ENCODE assay signal across 1 mouse cellular context in genomic region chr2:5804440-5805045, GRCm38 (mm10).
TF ChIP-seq lines count a peak whose summit lies in the region.

No protein-coding gene starts in this region.

TF ChIP-seq in CH12.LX, 34 proteins besides CTCF, POLR2A, EP300 and RAD21 (continued from another document):
- TF ChIP-seq NRF1 (IDR thresholded peaks at IDR 0.05; ENCODE audit: low read depth, low read length): no peak
- no peak for TF ChIP-seq ZKSCAN1 (IDR thresholded peaks at IDR 0.05; ENCODE audit: borderline replicate concordance, low read depth, low read length)
- TF ChIP-seq RCOR1 (conservative IDR thresholded peaks at IDR 0.05; ENCODE audit: low read depth, low read length): peak; percentile 91
- peak; percentile 66; the same call in 1 of the 2 replicates for TF ChIP-seq TCF12 (IDR thresholded peaks at IDR 0.05; ENCODE audit: low read depth, low read length)
- no peak for TF ChIP-seq ZC3H11A (IDR thresholded peaks at IDR 0.05; ENCODE audit: low read depth, low read length)
- no peak for TF ChIP-seq NELFE (IDR thresholded peaks at IDR 0.05; ENCODE audit: low read depth, low read length)
- TF ChIP-seq JUND (conservative IDR thresholded peaks at IDR 0.05; ENCODE audit: low read depth, low read length): peak; percentile 46; the same call in 1 of the 2 replicates
- peak; percentile 71; the same call in 1 of the 2 replicates for TF ChIP-seq SIN3A (IDR thresholded peaks at IDR 0.05; ENCODE audit: low read length)
- peak; percentile 81; the same call in 1 of the 2 replicates for TF ChIP-seq MEF2A (IDR thresholded peaks at IDR 0.05; ENCODE audit: borderline replicate concordance, low read depth, low read length)
- TF ChIP-seq IRF4 (IDR thresholded peaks at IDR 0.05; ENCODE audit: low read depth, low read length): peak; percentile 99
- 0 out of 2 replicates have a peak, but pooled peaks have one; percentile 43 for TF ChIP-seq UBTF (IDR thresholded peaks at IDR 0.05; ENCODE audit: low read depth, low read length)
- no peak for TF ChIP-seq PAX5 (IDR thresholded peaks at IDR 0.05; ENCODE audit: low read length)
- no peak for TF ChIP-seq GABPA (IDR thresholded peaks at IDR 0.05; ENCODE audit: insufficient replicate concordance, low read depth, low read length)
- TF ChIP-seq MAFK (IDR thresholded peaks at IDR 0.05; ENCODE audit: insufficient replicate concordance, low read length): no peak
- TF ChIP-seq USF2 (conservative IDR thresholded peaks at IDR 0.05; ENCODE audit: low read depth, low read length): no peak
- TF ChIP-seq POLR2AphosphoS2 (IDR thresholded peaks at IDR 0.05; ENCODE audit: low read depth, low read length): no peak
- peak; percentile 38; the same call in 1 of the 2 replicates for TF ChIP-seq JUN (IDR thresholded peaks at IDR 0.05; ENCODE audit: insufficient read depth, low read depth, low read length)
- peak; percentile 64 for TF ChIP-seq BHLHE40 (IDR thresholded peaks at IDR 0.05; ENCODE audit: low read depth, low read length)
- no peak for TF ChIP-seq TBP (conservative IDR thresholded peaks at IDR 0.05; ENCODE audit: low read depth, low read length)
